Mouse (Mus musculus) myocyte (in vitro differentiated cells): ENCODE results near the gene Lctl.

Experiments
- POLR2A ChIP-seq: IDR thresholded peaks from one replicate; pipeline ENCODE4 v1.6.1; 2011; ENCODE audit warnings: low read depth, mild to moderate bottlenecking, control low read depth, moderate library complexity; ENCODE audit not compliant: insufficient read length
- TCF12 ChIP-seq: IDR thresholded peaks from one replicate; pipeline ENCODE4 v1.6.1; 2011; ENCODE audit warnings: mild to moderate bottlenecking, control low read depth; ENCODE audit not compliant: poor library complexity, insufficient read depth, severe bottlenecking

DNA sequence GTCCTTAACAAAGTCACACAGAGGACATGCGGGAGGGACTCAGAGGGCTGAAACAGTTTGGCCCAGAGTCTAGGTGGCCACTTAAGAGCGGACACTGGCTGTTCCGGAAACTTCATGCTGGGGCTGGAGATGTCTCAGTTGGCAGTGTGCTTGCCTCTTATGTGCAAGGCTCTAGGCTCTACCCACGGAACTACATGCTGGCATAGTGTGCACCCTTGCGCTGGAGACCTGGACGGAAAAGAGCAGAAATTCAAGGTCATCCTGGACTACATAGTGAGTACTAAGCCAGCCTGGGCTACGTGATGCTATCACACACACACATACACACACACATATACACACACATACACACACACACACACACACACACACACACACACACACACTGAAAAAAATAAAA, 28.6 kb upstream of the Lctl start:
- TF ChIP-seq TCF12 = no peak
- no peak for TF ChIP-seq POLR2A
